Mouse (Mus musculus) MEL (cell line): ENCODE measurements at regions not wholly inside any gene's neighbourhood (a gene's known extent, or its start where the extent isn't known, plus 50 kb on each side); places are given as distances from the start of the nearest gene placed in this dataset.

Source experiments
- DNase-seq: peaks from one replicate; pipeline ENCODE4 v3.0.0; 2011; ENCODE audit warnings: low read depth, low spot score
- H3K27ac ChIP-seq: 2 replicates; pipeline ENCODE4 v1.5.1; 2012; ENCODE audit warnings: low read depth, mild to moderate bottlenecking, control low read depth, low read length, moderate library complexity; ENCODE audit not compliant: control insufficient read depth
- H3K27me3 ChIP-seq, 2 experiments: fragments of 150-350 bp in 1 of 2; sonication (generic) in 1 of 2; 2 replicates each; pipeline ENCODE4 v1.6.1; 2012; ENCODE audit warnings: low read length in 2 of 2, mild to moderate bottlenecking in 2 of 2, improper control_type of control experiment in 1 of 2, moderate library complexity in 1 of 2; ENCODE audit not compliant: insufficient read depth in 2 of 2, control insufficient read depth in 1 of 2
- H3K36me3 ChIP-seq, 2 experiments: 2 replicates each; pipeline ENCODE4 v1.6.1; 2012 to 2014; ENCODE audit warnings: low read length in 2 of 2, improper control_type of control experiment in 1 of 2, inconsistent platforms in 1 of 2, mild to moderate bottlenecking in 1 of 2; ENCODE audit not compliant: insufficient read depth in 2 of 2, control insufficient read depth in 1 of 2
- H3K4me1 ChIP-seq, 2 experiments: fragments of 150-350 bp in 1 of 2; sonication (generic) in 1 of 2; 2 replicates each; pipeline ENCODE4 v1.6.1; 2012; ENCODE audit warnings: low read length in 2 of 2, improper control_type of control experiment in 1 of 2, mild to moderate bottlenecking in 1 of 2; ENCODE audit not compliant: insufficient read depth in 2 of 2, control insufficient read depth in 1 of 2
- H3K4me3 ChIP-seq, 2 experiments: fragments of 150-350 bp in 1 of 2; sonication (generic) in 1 of 2; 2 replicates each; pipeline ENCODE4 v1.5.1; 2012; ENCODE audit warnings: low read depth in 2 of 2, low read length in 2 of 2, mild to moderate bottlenecking in 2 of 2, moderate library complexity in 2 of 2, control low read depth in 1 of 2, improper control_type of control experiment in 1 of 2; ENCODE audit not compliant: control insufficient read depth in 1 of 2, insufficient read depth in 1 of 2
- H3K79me2 ChIP-seq: 2 replicates; pipeline ENCODE4 v1.6.1; 2012; ENCODE audit warnings: mild to moderate bottlenecking, low read length, moderate library complexity; ENCODE audit not compliant: control insufficient read depth, poor library complexity, insufficient read depth
- H3K9ac ChIP-seq: 2 replicates; pipeline ENCODE4 v1.6.1; 2012; ENCODE audit warnings: low read depth, mild to moderate bottlenecking, control low read depth, low read length, moderate library complexity; ENCODE audit not compliant: control insufficient read depth, poor library complexity, severe bottlenecking
- H3K9me3 ChIP-seq: fragments of 150-350 bp; sonication (generic); replicated peaks from 2 replicates; pipeline ENCODE4 v1.6.1; 2012; ENCODE audit warnings: mild to moderate bottlenecking, low read length, improper control_type of control experiment, moderate library complexity; ENCODE audit not compliant: insufficient read depth
- CHD1 ChIP-seq: IDR thresholded peaks from 2 replicates; pipeline ENCODE4 v1.6.1; 2012; ENCODE audit warnings: low read depth, mild to moderate bottlenecking, inconsistent platforms, low read length, improper control_type of control experiment
- CTCF ChIP-seq, 3 experiments: IDR thresholded peaks in 2 of 3; conservative IDR thresholded peaks in 1 of 3; 2 replicates each; pipeline ENCODE4 v1.5.1; 2011 to 2012; ENCODE audit warnings: low read length in 3 of 3, low read depth in 2 of 3, mild to moderate bottlenecking in 2 of 3, improper control_type of control experiment in 1 of 3, inconsistent platforms in 1 of 3, mixed read lengths in 1 of 3, moderate library complexity in 1 of 3; ENCODE audit not compliant: control insufficient read depth in 1 of 3, insufficient read depth in 1 of 3, poor library complexity in 1 of 3, severe bottlenecking in 1 of 3
- E2F4 ChIP-seq: IDR thresholded peaks from 2 replicates; pipeline ENCODE4 v1.6.1; 2011; ENCODE audit warnings: low read depth, low read length, improper control_type of control experiment, borderline replicate concordance
- ELF1 ChIP-seq: IDR thresholded peaks from 2 replicates; pipeline ENCODE4 v1.6.1; 2014; ENCODE audit warnings: low read depth, mild to moderate bottlenecking, inconsistent platforms, low read length, improper control_type of control experiment, moderate library complexity
- EP300 ChIP-seq, 2 experiments: IDR thresholded peaks; 2 replicates each; pipeline ENCODE4 v1.6.1; 2011; ENCODE audit warnings: improper control_type of control experiment in 2 of 2, low read length in 2 of 2, low read depth in 1 of 2, mild to moderate bottlenecking in 1 of 2
- ETS1 ChIP-seq: IDR thresholded peaks from 2 replicates; pipeline ENCODE4 v1.6.1; 2012; ENCODE audit warnings: low read depth, mild to moderate bottlenecking, inconsistent platforms, low read length, improper control_type of control experiment, moderate library complexity
- GABPA ChIP-seq: IDR thresholded peaks from 2 replicates; pipeline ENCODE4 v1.6.1; 2012; ENCODE audit warnings: low read depth, mild to moderate bottlenecking, inconsistent platforms, low read length, improper control_type of control experiment, moderate library complexity
- HCFC1 ChIP-seq: IDR thresholded peaks from 2 replicates; pipeline ENCODE4 v1.6.1; 2012; ENCODE audit warnings: low read depth, mild to moderate bottlenecking, inconsistent platforms, low read length, improper control_type of control experiment, moderate library complexity
- MAX ChIP-seq: IDR thresholded peaks from 2 replicates; pipeline ENCODE4 v1.6.1; 2011; ENCODE audit warnings: low read length, improper control_type of control experiment
- MYB ChIP-seq: IDR thresholded peaks from 2 replicates; pipeline ENCODE4 v1.6.1; 2011; ENCODE audit warnings: mild to moderate bottlenecking, low read depth, low read length, improper control_type of control experiment
- MYC ChIP-seq: IDR thresholded peaks from 2 replicates; pipeline ENCODE4 v1.6.1; 2011; ENCODE audit warnings: low read depth, mild to moderate bottlenecking, low read length, improper control_type of control experiment, moderate library complexity
- NRF1 ChIP-seq: IDR thresholded peaks from 2 replicates; pipeline ENCODE4 v1.6.1; 2014; ENCODE audit warnings: low read depth, mild to moderate bottlenecking, inconsistent platforms, low read length, improper control_type of control experiment, moderate library complexity; ENCODE audit not compliant: poor library complexity, insufficient read depth, severe bottlenecking
- POLR2AphosphoS2 ChIP-seq: IDR thresholded peaks from 2 replicates; pipeline ENCODE4 v1.6.1; 2011; ENCODE audit warnings: low read length, improper control_type of control experiment
- RAD21 ChIP-seq: IDR thresholded peaks from 2 replicates; pipeline ENCODE4 v1.6.1; 2011; ENCODE audit warnings: mild to moderate bottlenecking, low read depth, low read length, improper control_type of control experiment
- RCOR1 ChIP-seq: IDR thresholded peaks from 2 replicates; pipeline ENCODE4 v1.6.1; 2012; ENCODE audit warnings: low read depth, mild to moderate bottlenecking, inconsistent platforms, low read length, improper control_type of control experiment
- SMC3 ChIP-seq: IDR thresholded peaks from 2 replicates; pipeline ENCODE4 v1.6.1; 2011; ENCODE audit warnings: low read depth, low read length, improper control_type of control experiment
- TAL1 ChIP-seq: IDR thresholded peaks from 2 replicates; pipeline ENCODE4 v1.6.1; 2012; ENCODE audit warnings: mild to moderate bottlenecking, inconsistent platforms, low read length, moderate library complexity, mixed read lengths
- TBP ChIP-seq: IDR thresholded peaks from 2 replicates; pipeline ENCODE4 v1.8.0; 2011; ENCODE audit warnings: low read depth, low read length, improper control_type of control experiment
- TCF12 ChIP-seq: IDR thresholded peaks from 2 replicates; pipeline ENCODE4 v1.6.1; 2014; ENCODE audit warnings: low read depth, mild to moderate bottlenecking, inconsistent platforms, low read length, improper control_type of control experiment, moderate library complexity
- UBTF ChIP-seq: IDR thresholded peaks from 2 replicates; pipeline ENCODE4 v1.6.1; 2012; ENCODE audit warnings: low read depth, mild to moderate bottlenecking, inconsistent platforms, low read length, improper control_type of control experiment, moderate library complexity, borderline replicate concordance; ENCODE audit not compliant: insufficient read depth
- USF2 ChIP-seq, 2 experiments: IDR thresholded peaks; 2 replicates each; pipeline ENCODE4 v1.6.1; 2011 to 2012; ENCODE audit warnings: improper control_type of control experiment in 2 of 2, low read length in 2 of 2, borderline replicate concordance in 1 of 2, inconsistent platforms in 1 of 2, low read depth in 1 of 2, mild to moderate bottlenecking in 1 of 2; ENCODE audit not compliant: insufficient read depth in 1 of 2
- ZC3H11A ChIP-seq: IDR thresholded peaks from 2 replicates; pipeline ENCODE4 v1.6.1; 2012; ENCODE audit warnings: low read depth, mild to moderate bottlenecking, inconsistent platforms, low read length, improper control_type of control experiment
- ZMIZ1 ChIP-seq: IDR thresholded peaks from 2 replicates; pipeline ENCODE4 v1.6.1; 2012; ENCODE audit warnings: low read depth, mild to moderate bottlenecking, inconsistent platforms, low read length, improper control_type of control experiment, moderate library complexity
- ZNF384 ChIP-seq: IDR thresholded peaks from 2 replicates; pipeline ENCODE4 v1.6.1; 2012; ENCODE audit warnings: low read depth, mild to moderate bottlenecking, inconsistent platforms, low read length, improper control_type of control experiment

- DNase-seq: no peak
- no peaks in the 10 kb centered on the region for H3K36me3 ChIP-seq
- no peaks in the 10 kb centered on the region for H3K79me2 ChIP-seq
- H3K27ac ChIP-seq: no peak overlapping the region
- H3K27me3 ChIP-seq: no peaks in the 10 kb centered on the region
- H3K4me1 ChIP-seq: no peaks in the 10 kb centered on the region
- TF ChIP-seq UBTF (no peak), NRF1 (no peak), POLR2AphosphoS2 (no peak), ZMIZ1 (no peak), MYC (no peak), MAX (no peak), RCOR1 (no peak), SMC3 (no peak), HCFC1 (no peak), CTCF (IDR thresholded peaks at IDR 0.05 in 2 of 3, conservative IDR thresholded peaks at IDR 0.05 in 1 of 3; ENCODE audit: control insufficient read depth in 1 of 3, insufficient read depth in 1 of 3, low read depth in 2 of 3, low read length in 3 of 3, poor library complexity in 1 of 3, severe bottlenecking in 1 of 3) (no peak), ZNF384 (no peak), TBP (no peak), CHD1 (no peak), USF2 (IDR thresholded peaks at IDR 0.05; ENCODE audit: borderline replicate concordance in 1 of 2, insufficient read depth in 1 of 2, low read depth in 1 of 2, low read length in 2 of 2) (no peak), ELF1 (no peak)
- no peak overlapping the region for H3K4me3 ChIP-seq
- no peaks in the 10 kb centered on the region for H3K9me3 ChIP-seq
- H3K9ac ChIP-seq: no peak overlapping the region
These were observed 1632.7 kb downstream of the Efna5 start for GRCm38 (mm10) chr17:61248411-61248810.

GRCm38 (mm10) chr17:61217198-61217722, 1663.9 kb downstream of the Efna5 start:
- no peaks in the 10 kb centered on the region for H3K79me2 ChIP-seq
- H3K9me3 ChIP-seq: no peaks in the 10 kb centered on the region
- H3K36me3 ChIP-seq: no peaks in the 10 kb centered on the region
- H3K27ac ChIP-seq: no peak overlapping the region
- no peaks in the 10 kb centered on the region for H3K27me3 ChIP-seq
- no peak overlapping the region for H3K9ac ChIP-seq
- no peak for TF ChIP-seq TCF12
- no peak for TF ChIP-seq TAL1
- TF ChIP-seq TBP: no peak
- no peak for TF ChIP-seq EP300 (IDR thresholded peaks at IDR 0.05; ENCODE audit: low read depth in 1 of 2, low read length in 2 of 2)
- no peak for TF ChIP-seq ETS1
- no peak for TF ChIP-seq MAX
- TF ChIP-seq E2F4: no peak
- no peak for TF ChIP-seq GABPA
- no peak for TF ChIP-seq ZC3H11A
- no peak for TF ChIP-seq ZMIZ1
- no peak for TF ChIP-seq RAD21
- no peak for TF ChIP-seq MYB
- TF ChIP-seq RCOR1: no peak
- DNase-seq: no peak
- no peaks in the 10 kb centered on the region for H3K4me1 ChIP-seq
- H3K4me3 ChIP-seq: no peak overlapping the region
